Mouse (Mus musculus) leukemia stem cell, adult 10-12 weeks (primary cell): Measurements from ENCODE around the gene Defb48. TPM values are rescaled to one million over a fixed set of nuclear protein-coding genes. Genes with fewer than 3 reads are reported as not detected.

Source experiments
- polyA plus RNA-seq: library from polyadenylated mRNA; stranded (reverse); fragments of >175 nt; gene quantifications from 2 replicates; pipeline ENCODE4 v1.2.3, GENCODE M21; 2012; ENCODE audit warnings: low replicate concordance

The Defb48 gene
- polyA plus RNA-seq = not detected in 2 replicates

DNA sequence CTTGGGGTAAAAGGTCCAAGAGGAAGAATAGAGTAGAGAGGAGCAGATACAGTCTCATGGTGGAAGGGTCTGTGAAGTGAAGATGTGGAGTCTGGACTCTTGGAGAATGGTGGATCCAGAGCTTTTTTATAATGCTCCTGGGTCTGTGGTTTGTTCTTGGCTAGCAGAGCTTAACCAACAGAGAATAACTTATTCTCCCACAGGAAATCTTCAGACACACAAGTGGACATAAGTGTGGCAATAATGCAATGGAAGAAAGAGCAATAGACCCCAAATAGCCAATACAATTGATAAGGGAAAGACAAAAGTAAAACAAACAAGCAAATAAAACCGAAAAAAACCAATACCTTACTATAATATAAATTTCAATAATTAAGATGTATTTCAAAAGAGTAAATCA lies at the start of gene Defb48:
TSS of gene Defb48 (minus strand) at position 101 of the 400 bp plus-strand sequence.

DNA sequence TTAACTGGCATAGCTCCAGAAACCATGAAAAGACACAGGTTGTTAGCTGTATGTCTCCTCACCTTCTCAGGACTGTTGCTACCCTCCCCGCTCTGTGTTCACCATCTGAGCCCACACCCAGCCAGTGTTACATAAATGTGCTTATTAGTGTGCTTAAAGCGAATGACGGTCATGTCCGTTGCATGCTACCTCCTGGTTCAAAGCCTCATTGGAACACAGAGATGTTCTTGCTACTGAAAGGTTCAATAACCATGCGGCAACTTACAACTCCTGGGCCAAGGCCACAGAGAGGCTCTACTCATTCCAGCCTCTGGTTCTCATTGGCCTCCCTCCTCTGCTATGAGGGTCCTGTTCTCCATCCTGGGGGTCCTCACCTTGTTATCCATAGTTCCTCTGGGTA lies 27.2 kb upstream of the Defb48 start, which contains the start of gene Defb43:
TSS of gene Defb43 (plus strand) at position 301 of the 400 bp plus-strand sequence.

DNA sequence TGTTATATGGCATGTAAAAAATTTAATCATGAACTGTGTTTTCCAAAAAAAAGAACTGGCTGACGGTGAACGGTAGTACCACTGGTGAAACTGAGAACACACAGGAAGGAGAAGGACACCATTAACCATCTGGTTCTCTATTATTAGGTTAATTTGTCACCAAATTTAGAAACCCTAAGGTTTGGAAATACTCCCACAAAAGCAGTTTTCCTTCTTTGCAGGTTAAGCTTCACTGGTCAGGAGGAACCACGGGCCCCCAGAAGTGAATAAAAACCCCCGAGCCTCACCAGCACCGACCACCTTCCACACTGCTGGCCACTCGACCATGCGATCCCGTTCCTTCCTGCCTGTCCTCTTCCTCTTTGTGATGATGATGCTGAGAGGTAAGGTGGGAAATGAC lies 13.5 kb upstream of the Defb48 start, which contains the start of gene Defb47:
TSS of gene Defb47 (plus strand) at position 301 of the 400 bp plus-strand sequence.

Other genes with a start within 250 kb of the Defb48 start
- 28.6 and 32.6 TPM in 2 replicates for gene Ints6, start 223.3 kb downstream of the Defb48 start, polyA plus RNA-seq
- gene Wdfy2, start 146.8 kb downstream of the Defb48 start, polyA plus RNA-seq = 2.7 and 3.4 TPM in 2 replicates
- gene Defb47, start 13.6 kb upstream of the Defb48 start, polyA plus RNA-seq = not detected in 2 replicates
- gene Defb43, start 27.3 kb upstream of the Defb48 start, polyA plus RNA-seq = not detected in 2 replicates
- not detected in 2 replicates for gene Defb42, start 62.5 kb upstream of the Defb48 start, polyA plus RNA-seq
- gene Defb30, start 65.5 kb upstream of the Defb48 start, polyA plus RNA-seq = not detected in 2 replicates